Mouse (Mus musculus): ENCODE data around the gene Rwdd4a. TPM values are rescaled to one million over a fixed set of nuclear protein-coding genes. Genes with fewer than 3 reads are reported as not detected.

Gene Rwdd4a
- polyA plus RNA-seq (2014; fragmentation: Illumina TruSeq; extraction: RNeasy Lipid Tissue Mini Kit (QIAGEN cat#74804); ENCODE audit: low read depth, low replicate concordance) = 30.1 TPM

DNA sequence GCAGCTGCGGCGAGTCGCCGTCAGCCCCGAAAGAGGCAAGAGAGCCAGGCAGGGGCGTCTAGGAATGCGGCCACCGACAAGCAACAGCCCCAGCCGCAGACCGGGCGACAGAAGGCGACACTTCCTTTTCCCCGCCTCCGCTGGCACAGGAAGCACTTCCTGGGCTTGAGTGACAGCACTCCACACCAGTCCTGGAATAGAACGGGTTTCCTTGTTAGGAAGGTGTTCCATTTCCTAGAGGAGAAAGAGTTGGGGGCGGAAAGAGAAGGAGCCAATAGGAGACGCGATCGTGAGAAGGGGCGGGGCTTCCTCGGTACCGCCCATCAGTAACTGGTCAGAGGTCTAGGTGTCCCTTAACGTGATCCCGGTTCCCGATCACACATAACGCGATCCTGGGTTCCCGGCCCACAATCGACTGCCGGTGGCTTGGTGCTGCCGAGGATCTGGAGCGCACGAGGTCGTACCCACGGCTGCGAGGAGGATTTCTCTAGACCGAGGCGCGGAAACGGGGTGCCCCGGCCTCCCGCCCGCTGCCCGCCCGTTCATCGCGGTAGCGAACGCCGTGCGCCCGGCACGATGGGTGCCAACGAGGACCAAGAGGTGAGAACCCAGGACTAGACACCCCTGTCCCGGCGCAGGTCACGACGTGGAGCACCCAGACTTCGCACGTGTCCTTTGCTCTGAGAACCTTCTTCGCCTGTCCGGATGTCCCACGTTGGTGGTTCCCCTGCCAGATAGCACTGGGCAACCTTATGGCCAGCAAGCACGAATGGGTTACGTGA, at the start of gene Rwdd4a, which contains the start of gene Trappc11:
Rwdd4a (plus strand) TSS at position 321 of the 782 bp plus-strand sequence.
Trappc11 (minus strand) TSS at position 127 of the 782 bp plus-strand sequence.

Other genes starting within 250 kb of the Rwdd4a start
- 6.7 TPM for gene Stox2, start 87.3 kb upstream of the Rwdd4a start, polyA plus RNA-seq (2014; fragmentation: Illumina TruSeq; extraction: RNeasy Lipid Tissue Mini Kit (QIAGEN cat#74804); ENCODE audit: low read depth, low replicate concordance)
- gene Trappc11, start 194 bp upstream of the Rwdd4a start, polyA plus RNA-seq (2014; fragmentation: Illumina TruSeq; extraction: RNeasy Lipid Tissue Mini Kit (QIAGEN cat#74804); ENCODE audit: low read depth, low replicate concordance) = 17.1 TPM
- gene Ing2, start 141.9 kb downstream of the Rwdd4a start, polyA plus RNA-seq (2014; fragmentation: Illumina TruSeq; extraction: RNeasy Lipid Tissue Mini Kit (QIAGEN cat#74804); ENCODE audit: low read depth, low replicate concordance) = 6.3 TPM
- gene Cdkn2aip, start 180.3 kb downstream of the Rwdd4a start, polyA plus RNA-seq (2014; fragmentation: Illumina TruSeq; extraction: RNeasy Lipid Tissue Mini Kit (QIAGEN cat#74804); ENCODE audit: low read depth, low replicate concordance) = 6.5 TPM

All from heart, adult 10 weeks (tissue).